Mouse (Mus musculus) MEL (cell line): ENCODE measurements around the gene Csrnp1. TPM values are rescaled to one million over a fixed set of nuclear protein-coding genes. Genes with fewer than 3 reads are reported as not detected.

Experiments
- DNase-seq: peaks from one replicate; pipeline ENCODE4 v3.0.0; 2011; ENCODE audit warnings: low read depth, low spot score
- H3K27ac ChIP-seq: 2 replicates; pipeline ENCODE4 v1.5.1; 2012; ENCODE audit warnings: low read depth, mild to moderate bottlenecking, control low read depth, low read length, moderate library complexity; ENCODE audit not compliant: control insufficient read depth
- H3K27me3 ChIP-seq, 2 experiments: fragments of 150-350 bp in 1 of 2; sonication (generic) in 1 of 2; 2 replicates each; pipeline ENCODE4 v1.6.1; 2012; ENCODE audit warnings: low read length in 2 of 2, mild to moderate bottlenecking in 2 of 2, improper control_type of control experiment in 1 of 2, moderate library complexity in 1 of 2; ENCODE audit not compliant: insufficient read depth in 2 of 2, control insufficient read depth in 1 of 2
- H3K36me3 ChIP-seq, 2 experiments: 2 replicates each; pipeline ENCODE4 v1.6.1; 2012 to 2014; ENCODE audit warnings: low read length in 2 of 2, improper control_type of control experiment in 1 of 2, inconsistent platforms in 1 of 2, mild to moderate bottlenecking in 1 of 2; ENCODE audit not compliant: insufficient read depth in 2 of 2, control insufficient read depth in 1 of 2
- H3K4me1 ChIP-seq, 2 experiments: fragments of 150-350 bp in 1 of 2; sonication (generic) in 1 of 2; 2 replicates each; pipeline ENCODE4 v1.6.1; 2012; ENCODE audit warnings: low read length in 2 of 2, improper control_type of control experiment in 1 of 2, mild to moderate bottlenecking in 1 of 2; ENCODE audit not compliant: insufficient read depth in 2 of 2, control insufficient read depth in 1 of 2
- H3K4me3 ChIP-seq, 2 experiments: fragments of 150-350 bp in 1 of 2; sonication (generic) in 1 of 2; 2 replicates each; pipeline ENCODE4 v1.5.1; 2012; ENCODE audit warnings: low read depth in 2 of 2, low read length in 2 of 2, mild to moderate bottlenecking in 2 of 2, moderate library complexity in 2 of 2, control low read depth in 1 of 2, improper control_type of control experiment in 1 of 2; ENCODE audit not compliant: control insufficient read depth in 1 of 2, insufficient read depth in 1 of 2
- H3K79me2 ChIP-seq: 2 replicates; pipeline ENCODE4 v1.6.1; 2012; ENCODE audit warnings: mild to moderate bottlenecking, low read length, moderate library complexity; ENCODE audit not compliant: control insufficient read depth, poor library complexity, insufficient read depth
- H3K9ac ChIP-seq: 2 replicates; pipeline ENCODE4 v1.6.1; 2012; ENCODE audit warnings: low read depth, mild to moderate bottlenecking, control low read depth, low read length, moderate library complexity; ENCODE audit not compliant: control insufficient read depth, poor library complexity, severe bottlenecking
- H3K9me3 ChIP-seq: fragments of 150-350 bp; sonication (generic); replicated peaks from 2 replicates; pipeline ENCODE4 v1.6.1; 2012; ENCODE audit warnings: mild to moderate bottlenecking, low read length, improper control_type of control experiment, moderate library complexity; ENCODE audit not compliant: insufficient read depth
- BHLHE40 ChIP-seq: IDR thresholded peaks from 2 replicates; pipeline ENCODE4 v1.6.1; 2012; ENCODE audit warnings: low read depth, mild to moderate bottlenecking, inconsistent platforms, low read length, improper control_type of control experiment, borderline replicate concordance
- CHD2 ChIP-seq: IDR thresholded peaks from 2 replicates; pipeline ENCODE4 v1.6.1; 2011; ENCODE audit warnings: low read length, improper control_type of control experiment
- CTCF ChIP-seq, 3 experiments: IDR thresholded peaks in 2 of 3; conservative IDR thresholded peaks in 1 of 3; 2 replicates each; pipeline ENCODE4 v1.5.1; 2011 to 2012; ENCODE audit warnings: low read length in 3 of 3, low read depth in 2 of 3, mild to moderate bottlenecking in 2 of 3, improper control_type of control experiment in 1 of 3, inconsistent platforms in 1 of 3, mixed read lengths in 1 of 3, moderate library complexity in 1 of 3; ENCODE audit not compliant: control insufficient read depth in 1 of 3, insufficient read depth in 1 of 3, poor library complexity in 1 of 3, severe bottlenecking in 1 of 3
- E2F4 ChIP-seq: IDR thresholded peaks from 2 replicates; pipeline ENCODE4 v1.6.1; 2011; ENCODE audit warnings: low read depth, low read length, improper control_type of control experiment, borderline replicate concordance
- ELF1 ChIP-seq: IDR thresholded peaks from 2 replicates; pipeline ENCODE4 v1.6.1; 2014; ENCODE audit warnings: low read depth, mild to moderate bottlenecking, inconsistent platforms, low read length, improper control_type of control experiment, moderate library complexity
- EP300 ChIP-seq, 2 experiments: IDR thresholded peaks; 2 replicates each; pipeline ENCODE4 v1.6.1; 2011; ENCODE audit warnings: improper control_type of control experiment in 2 of 2, low read length in 2 of 2, low read depth in 1 of 2, mild to moderate bottlenecking in 1 of 2
- GABPA ChIP-seq: IDR thresholded peaks from 2 replicates; pipeline ENCODE4 v1.6.1; 2012; ENCODE audit warnings: low read depth, mild to moderate bottlenecking, inconsistent platforms, low read length, improper control_type of control experiment, moderate library complexity
- MAFK ChIP-seq: IDR thresholded peaks from 2 replicates; pipeline ENCODE4 v1.6.1; 2011; ENCODE audit warnings: low read depth, mild to moderate bottlenecking, low read length, improper control_type of control experiment, borderline replicate concordance
- MAX ChIP-seq: IDR thresholded peaks from 2 replicates; pipeline ENCODE4 v1.6.1; 2011; ENCODE audit warnings: low read length, improper control_type of control experiment
- MEF2A ChIP-seq: IDR thresholded peaks from 2 replicates; pipeline ENCODE4 v1.6.1; 2014; ENCODE audit warnings: low read depth, mild to moderate bottlenecking, inconsistent platforms, low read length, improper control_type of control experiment; ENCODE audit not compliant: poor library complexity, insufficient replicate concordance, severe bottlenecking; ENCODE audit errors: extremely low read depth
- MXI1 ChIP-seq: IDR thresholded peaks from 2 replicates; pipeline ENCODE4 v1.6.1; 2011; ENCODE audit warnings: mild to moderate bottlenecking, low read depth, low read length, improper control_type of control experiment
- MYB ChIP-seq: IDR thresholded peaks from 2 replicates; pipeline ENCODE4 v1.6.1; 2011; ENCODE audit warnings: mild to moderate bottlenecking, low read depth, low read length, improper control_type of control experiment
- NELFE ChIP-seq: IDR thresholded peaks from 2 replicates; pipeline ENCODE4 v1.6.1; 2011; ENCODE audit warnings: low read depth, low read length, improper control_type of control experiment
- NRF1 ChIP-seq: IDR thresholded peaks from 2 replicates; pipeline ENCODE4 v1.6.1; 2014; ENCODE audit warnings: low read depth, mild to moderate bottlenecking, inconsistent platforms, low read length, improper control_type of control experiment, moderate library complexity; ENCODE audit not compliant: poor library complexity, insufficient read depth, severe bottlenecking
- POLR2A ChIP-seq, 2 experiments: IDR thresholded peaks; 2 replicates each; pipeline ENCODE4 v1.6.1; 2011 to 2012; ENCODE audit warnings: low read length in 2 of 2, mild to moderate bottlenecking in 2 of 2, control low read depth in 1 of 2, improper control_type of control experiment in 1 of 2, low read depth in 1 of 2, moderate library complexity in 1 of 2; ENCODE audit not compliant: control insufficient read depth in 1 of 2, insufficient read depth in 1 of 2, poor library complexity in 1 of 2
- POLR2AphosphoS2 ChIP-seq: IDR thresholded peaks from 2 replicates; pipeline ENCODE4 v1.6.1; 2011; ENCODE audit warnings: low read length, improper control_type of control experiment
- RAD21 ChIP-seq: IDR thresholded peaks from 2 replicates; pipeline ENCODE4 v1.6.1; 2011; ENCODE audit warnings: mild to moderate bottlenecking, low read depth, low read length, improper control_type of control experiment
- RCOR1 ChIP-seq: IDR thresholded peaks from 2 replicates; pipeline ENCODE4 v1.6.1; 2012; ENCODE audit warnings: low read depth, mild to moderate bottlenecking, inconsistent platforms, low read length, improper control_type of control experiment
- SIN3A ChIP-seq: IDR thresholded peaks from 2 replicates; pipeline ENCODE4 v1.6.1; 2012; ENCODE audit warnings: low read length, improper control_type of control experiment, inconsistent platforms
- TAL1 ChIP-seq: IDR thresholded peaks from 2 replicates; pipeline ENCODE4 v1.6.1; 2012; ENCODE audit warnings: mild to moderate bottlenecking, inconsistent platforms, low read length, moderate library complexity, mixed read lengths
- TBP ChIP-seq: IDR thresholded peaks from 2 replicates; pipeline ENCODE4 v1.8.0; 2011; ENCODE audit warnings: low read depth, low read length, improper control_type of control experiment
- TCF12 ChIP-seq: IDR thresholded peaks from 2 replicates; pipeline ENCODE4 v1.6.1; 2014; ENCODE audit warnings: low read depth, mild to moderate bottlenecking, inconsistent platforms, low read length, improper control_type of control experiment, moderate library complexity
- UBTF ChIP-seq: IDR thresholded peaks from 2 replicates; pipeline ENCODE4 v1.6.1; 2012; ENCODE audit warnings: low read depth, mild to moderate bottlenecking, inconsistent platforms, low read length, improper control_type of control experiment, moderate library complexity, borderline replicate concordance; ENCODE audit not compliant: insufficient read depth
- ZC3H11A ChIP-seq: IDR thresholded peaks from 2 replicates; pipeline ENCODE4 v1.6.1; 2012; ENCODE audit warnings: low read depth, mild to moderate bottlenecking, inconsistent platforms, low read length, improper control_type of control experiment
- polyA plus RNA-seq, 2 experiments: library from polyadenylated mRNA; stranded (reverse) in 1 of 2; unstranded in 1 of 2; fragments of >175 nt in 1 of 2; fragments of >200 nt in 1 of 2; gene quantifications; 2 replicates each; pipeline versions ENCODE4 v1.2.1 to v1.2.4; 2012; ENCODE audit warnings: low replicate concordance in 2 of 2, low read depth in 1 of 2; ENCODE audit not compliant: insufficient read length in 2 of 2, insufficient read depth in 1 of 2, missing spikeins in 1 of 2
- total RNA-seq: library from RNA; depleted of rRNA; stranded (reverse); fragments of 300-350 nt; gene quantifications from 2 replicates; pipeline ENCODE4 v1.2.3, GENCODE M21; 2012

The Csrnp1 gene
- total and polyA plus RNA-seq, 3 experiments, result 3.7 to 8.1 TPM; not detected in 1

DNA sequence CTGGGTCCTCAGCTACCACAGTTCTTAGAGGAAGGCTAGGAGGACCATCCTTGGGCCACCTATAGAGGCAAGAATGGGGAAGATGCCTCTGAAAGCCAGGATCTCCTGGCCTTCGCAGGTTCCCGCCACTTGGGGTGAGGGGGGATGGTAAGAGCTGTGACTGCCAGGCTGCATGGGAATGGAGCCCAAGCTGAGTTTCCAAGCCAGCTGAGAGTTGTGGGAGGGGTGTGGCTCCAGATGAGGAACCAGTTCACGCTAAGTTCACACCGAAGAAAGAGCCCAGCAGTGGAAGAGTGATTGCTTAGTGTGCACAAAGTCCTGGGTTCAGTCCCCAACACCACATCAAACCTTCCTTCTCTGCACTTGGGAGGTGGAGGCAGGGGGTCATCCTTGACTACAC lies 22.2 kb downstream of the Csrnp1 start:
- Histone ChIP-seq H3K36me3 (no peaks in the 10 kb centered on the region; a peak in 1 of 4 replicates), H3K27me3 (no peaks in the 10 kb centered on the region), H3K9ac (no peak overlapping the region), H3K4me3 (no peak overlapping the region), H3K79me2 (no peaks in the 10 kb centered on the region), H3K9me3 (no peaks in the 10 kb centered on the region), H3K4me1 (peaks cover 8 to 14% of the 10 kb centered on the region in 2 experiments; a peak in 3 of 4 replicates), H3K27ac (no peak overlapping the region)
- peak; percentile 20 for DNase-seq
- TF ChIP-seq TCF12, result no peak
- no peak for TF ChIP-seq TAL1
- TF ChIP-seq RAD21, result no peak
- TF ChIP-seq RCOR1, result no peak
- TF ChIP-seq CTCF (IDR thresholded peaks at IDR 0.05 in 2 of 3, conservative IDR thresholded peaks at IDR 0.05 in 1 of 3; ENCODE audit: control insufficient read depth in 1 of 3, insufficient read depth in 1 of 3, low read depth in 2 of 3, low read length in 3 of 3, poor library complexity in 1 of 3, severe bottlenecking in 1 of 3), result no peak
- TF ChIP-seq MXI1, result no peak
- no peak for TF ChIP-seq TBP
- TF ChIP-seq GABPA, result no peak
- no peak for TF ChIP-seq MEF2A
- TF ChIP-seq ELF1, result no peak
- TF ChIP-seq POLR2AphosphoS2, result no peak
- no peak for TF ChIP-seq MAX
- TF ChIP-seq CHD2, result no peak
- TF ChIP-seq UBTF, result no peak
- no peak for TF ChIP-seq NELFE
- TF ChIP-seq POLR2A (IDR thresholded peaks at IDR 0.05; ENCODE audit: control insufficient read depth in 1 of 2, insufficient read depth in 1 of 2, low read depth in 1 of 2, low read length in 2 of 2, poor library complexity in 1 of 2), result no peak
- no peak for TF ChIP-seq MYB

GRCm38 (mm10) chr9:119958835-119959234 lies 25.6 kb downstream of the Csrnp1 start:
- H3K27ac ChIP-seq, result no peak overlapping the region
- H3K4me3 ChIP-seq, result no peak overlapping the region
- no peak for DNase-seq
- TF ChIP-seq CHD2 (no peak), MAFK (no peak), BHLHE40 (no peak), GABPA (no peak), ZC3H11A (no peak), UBTF (no peak), RCOR1 (no peak), TBP (no peak), NRF1 (no peak), E2F4 (no peak), EP300 (IDR thresholded peaks at IDR 0.05; ENCODE audit: low read depth in 1 of 2, low read length in 2 of 2) (no peak), ELF1 (no peak), SIN3A (no peak), POLR2A (IDR thresholded peaks at IDR 0.05; ENCODE audit: control insufficient read depth in 1 of 2, insufficient read depth in 1 of 2, low read depth in 1 of 2, low read length in 2 of 2, poor library complexity in 1 of 2) (no peak), NELFE (no peak), MYB (no peak)
- peaks cover 0 to 1% of the 10 kb centered on the region in 2 experiments; a peak in 1 of 4 replicates for H3K27me3 ChIP-seq
- no peak overlapping the region for H3K9ac ChIP-seq
- no peaks in the 10 kb centered on the region for H3K79me2 ChIP-seq
- no peaks in the 10 kb centered on the region for H3K9me3 ChIP-seq
- H3K4me1 ChIP-seq, result peaks cover 2 to 10% of the 10 kb centered on the region in 2 experiments; a peak in 2 of 4 replicates
- H3K36me3 ChIP-seq, result no peaks in the 10 kb centered on the region
